Mouse (Mus musculus) spleen, adult 2 months (tissue): ENCODE data around the gene Itga9.

Source experiments
- CTCF ChIP-seq: fragments of 200-500 bp; IDR thresholded peaks from 2 replicates; pipeline ENCODE4 v1.5.1; 2011; ENCODE audit warnings: mild to moderate bottlenecking, inconsistent platforms; ENCODE audit not compliant: insufficient read depth, insufficient read length, insufficient replicate concordance; ENCODE audit errors: extremely low read depth
- POLR2A ChIP-seq: fragments of 200-500 bp; IDR thresholded peaks from 2 replicates; pipeline ENCODE4 v1.6.1; 2011; ENCODE audit warnings: low read depth, low read length, inconsistent platforms

GRCm38 (mm10) chr9:118631775-118632757, 25.6 kb downstream of the Itga9 start:
- no peak for TF ChIP-seq CTCF
- no peak for TF ChIP-seq POLR2A
